Mouse (Mus musculus): ENCODE data around the gene Prkcb.

- no peak for TF ChIP-seq CTCF (IDR thresholded peaks at IDR 0.05; ENCODE audit: low read depth, low read length)
- TF ChIP-seq POLR2A (IDR thresholded peaks at IDR 0.05; ENCODE audit: insufficient read depth, low read length), result no peak
- TF ChIP-seq EP300 (IDR thresholded peaks at IDR 0.05; ENCODE audit: insufficient read depth, low read depth, low read length), result no peak
Measured at GRCm38 (mm10) chr7:122584421-122585151, 296.0 kb downstream of the Prkcb start.
